Mouse (Mus musculus): ENCODE results near the gene Ank. TPM values are rescaled to one million over a fixed set of nuclear protein-coding genes. Genes with fewer than 3 reads are reported as not detected.
A peak's percentile ranks its signal among the peaks of the same experiment; 100 is the strongest.

Ank gene
- polyA plus RNA-seq, 1 experiment from 2014 or later, result 10.4 TPM

DNA sequence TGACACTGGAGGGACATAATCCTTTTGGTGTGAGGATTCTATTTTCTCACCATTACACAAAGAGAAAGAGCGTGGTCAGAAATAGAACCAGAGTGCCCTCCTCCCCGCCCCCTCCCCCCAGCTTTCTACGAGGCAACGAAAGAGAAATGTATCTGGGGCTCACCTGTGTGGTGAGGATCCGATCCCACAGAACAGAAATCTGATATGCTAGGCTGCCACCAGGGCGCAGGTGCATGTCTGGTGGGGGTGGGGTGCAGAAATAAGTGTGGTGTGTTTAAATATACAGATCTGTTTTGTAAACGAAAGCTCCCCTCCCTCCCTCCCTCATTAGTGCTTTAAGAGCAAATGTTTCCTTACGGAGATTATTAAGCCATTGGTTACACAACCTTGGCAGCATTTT is 20.6 kb downstream of the Ank start:
- no peak for ATAC-seq (ENCODE audit: low FRiP score, low read depth)
- Histone ChIP-seq H3K36me3 (no peaks in the 10 kb centered on the region), H3K9me3 (no peaks in the 10 kb centered on the region), H3K4me3 (no peak overlapping the region), H3K9ac (replicated peaks) (no peak overlapping the region), H3K4me1 (peaks cover 32% of the 10 kb centered on the region), H3K27me3 (peaks cover 24% of the 10 kb centered on the region), H3K27ac (replicated peaks) (no peak overlapping the region), H3K4me2 (replicated peaks) (no peak overlapping the region)
- WGBS, result 70% methylated on average over 8 of the region's 8 CpGs

DNA sequence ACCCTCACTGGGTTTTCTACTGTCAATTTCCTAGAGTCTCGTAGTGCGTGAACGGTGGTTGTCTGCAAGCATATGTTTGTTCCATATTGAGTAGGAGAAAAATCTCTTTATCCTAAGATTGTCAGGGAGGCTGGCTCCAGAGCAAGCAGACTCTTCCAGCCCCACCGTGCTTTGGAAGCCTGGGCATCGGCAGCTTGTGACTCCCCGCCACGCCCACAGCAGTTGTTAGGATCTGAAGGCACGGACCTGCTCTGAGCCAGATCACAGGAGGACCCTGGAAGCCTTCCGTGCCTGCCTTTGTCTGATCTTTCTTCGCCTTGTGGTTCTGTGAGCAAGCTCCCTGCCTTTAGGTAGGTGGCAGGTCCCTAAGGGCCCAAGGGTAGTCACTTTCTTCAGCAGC is 21.6 kb downstream of the Ank start:
- no peaks in the 10 kb centered on the region for H3K9me3 ChIP-seq
- peaks cover 35% of the 10 kb centered on the region for H3K4me1 ChIP-seq
- WGBS, result 47% methylated on average over 10 of the region's 10 CpGs
- peak overlapping the region; percentile 30; the same call in 1 of the 2 replicates for H3K27ac ChIP-seq (replicated peaks)
- peaks cover 26% of the 10 kb centered on the region for H3K27me3 ChIP-seq
- H3K4me2 ChIP-seq (replicated peaks), result no peak overlapping the region
- no peak for ATAC-seq (ENCODE audit: low FRiP score, low read depth)
- H3K9ac ChIP-seq (replicated peaks), result no peak overlapping the region
- no peak overlapping the region for H3K4me3 ChIP-seq
- no peaks in the 10 kb centered on the region for H3K36me3 ChIP-seq

DNA sequence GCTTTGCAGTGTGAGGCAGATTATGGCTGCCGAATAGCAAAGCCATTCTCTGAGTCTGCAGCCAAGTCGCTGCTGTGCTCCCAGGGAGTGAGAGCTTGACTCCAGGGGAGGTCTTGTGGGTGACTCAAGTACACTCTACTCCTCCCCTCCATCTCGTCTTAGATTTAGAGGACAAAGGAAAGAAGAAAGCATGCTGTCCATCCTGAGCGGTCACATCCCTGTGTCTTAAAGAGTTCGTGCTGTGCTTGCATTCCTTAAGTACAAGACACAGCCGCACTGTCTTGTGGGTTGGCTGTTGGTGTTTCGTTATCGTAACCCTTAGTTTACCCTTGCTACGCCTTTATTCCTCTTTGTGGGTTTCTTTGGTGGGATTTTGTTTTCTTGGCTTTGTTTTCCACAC is 24.2 kb downstream of the Ank start:
- Histone ChIP-seq H3K4me2 (replicated peaks) (no peak overlapping the region), H3K36me3 (no peaks in the 10 kb centered on the region), H3K27me3 (peaks cover 46% of the 10 kb centered on the region), H3K4me1 (peaks cover 32% of the 10 kb centered on the region), H3K9ac (replicated peaks) (no peak overlapping the region), H3K27ac (replicated peaks) (no peak overlapping the region), H3K4me3 (no peak overlapping the region), H3K9me3 (no peaks in the 10 kb centered on the region)
- WGBS, result 62% methylated on average over 9 of the region's 9 CpGs
- no peak for ATAC-seq (ENCODE audit: low FRiP score, low read depth)

DNA sequence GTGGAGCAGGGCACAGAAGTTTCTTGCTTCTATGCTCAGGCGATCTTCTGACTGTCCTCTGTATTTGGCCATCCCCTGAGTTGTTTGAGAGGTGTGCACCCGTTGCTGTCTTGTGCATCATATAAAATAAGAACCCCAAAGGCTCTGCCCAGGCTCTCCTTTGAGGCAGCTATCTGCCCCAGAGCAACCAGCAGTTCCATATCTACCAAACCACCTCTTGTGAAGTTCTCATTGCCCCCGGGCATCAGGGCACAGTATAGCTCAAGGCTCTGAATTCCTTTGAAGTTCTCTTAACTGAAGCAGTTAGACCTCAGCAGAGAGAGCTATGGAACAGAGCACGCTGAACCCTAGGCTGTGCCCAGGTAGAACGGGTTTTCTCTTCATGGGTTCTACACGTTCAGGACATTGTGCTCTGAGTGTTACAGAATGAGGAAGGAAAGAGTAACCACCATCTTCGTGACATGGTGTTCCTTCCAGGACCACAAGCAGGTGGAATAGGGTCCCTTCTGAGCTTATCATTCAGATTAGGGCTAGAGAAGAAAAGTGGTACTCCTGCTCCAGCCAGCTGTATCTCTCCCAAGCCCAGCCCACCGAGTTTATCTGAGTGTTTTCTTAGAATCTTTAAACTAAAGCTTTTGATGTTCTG is 25.1 kb downstream of the Ank start:
- Histone ChIP-seq H3K4me3 (no peak overlapping the region), H3K27me3 (peaks cover 45% of the 10 kb centered on the region), H3K4me2 (replicated peaks) (no peak overlapping the region), H3K27ac (replicated peaks) (no peak overlapping the region), H3K4me1 (peaks cover 33% of the 10 kb centered on the region), H3K36me3 (no peaks in the 10 kb centered on the region), H3K9ac (replicated peaks) (no peak overlapping the region), H3K9me3 (no peaks in the 10 kb centered on the region)
- WGBS, result 90% methylated on average over 8 of the region's 8 CpGs
- ATAC-seq (ENCODE audit: low FRiP score, low read depth), result no peak

DNA sequence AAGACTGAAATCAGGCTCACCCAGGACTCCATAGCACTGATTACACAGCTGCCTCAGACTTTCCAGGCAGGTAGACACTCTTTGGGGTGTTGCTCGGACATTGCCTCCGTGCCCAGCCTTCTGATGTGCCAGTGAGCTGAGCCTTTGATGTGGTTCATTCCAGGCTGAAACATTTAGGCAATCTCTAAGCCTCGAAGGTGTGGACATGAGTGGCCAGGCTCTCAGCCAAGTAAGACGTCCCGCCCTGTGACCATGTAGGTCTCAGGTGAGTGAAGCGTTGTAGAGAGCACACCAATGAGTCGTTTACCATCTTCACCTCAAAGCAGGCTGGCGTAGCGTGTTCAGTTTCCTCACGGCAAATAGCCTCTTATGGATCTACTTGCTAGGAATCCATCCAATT is 25.7 kb downstream of the Ank start:
- no peak overlapping the region for H3K9ac ChIP-seq (replicated peaks)
- no peak overlapping the region for H3K4me2 ChIP-seq (replicated peaks)
- peaks cover 33% of the 10 kb centered on the region for H3K4me1 ChIP-seq
- no peak overlapping the region for H3K4me3 ChIP-seq
- ATAC-seq (ENCODE audit: low FRiP score, low read depth), result no peak
- peaks cover 39% of the 10 kb centered on the region for H3K27me3 ChIP-seq
- no peak overlapping the region for H3K27ac ChIP-seq (replicated peaks)
- no peaks in the 10 kb centered on the region for H3K36me3 ChIP-seq
- no peaks in the 10 kb centered on the region for H3K9me3 ChIP-seq
- WGBS, result 97% methylated on average over 10 of the region's 10 CpGs

DNA sequence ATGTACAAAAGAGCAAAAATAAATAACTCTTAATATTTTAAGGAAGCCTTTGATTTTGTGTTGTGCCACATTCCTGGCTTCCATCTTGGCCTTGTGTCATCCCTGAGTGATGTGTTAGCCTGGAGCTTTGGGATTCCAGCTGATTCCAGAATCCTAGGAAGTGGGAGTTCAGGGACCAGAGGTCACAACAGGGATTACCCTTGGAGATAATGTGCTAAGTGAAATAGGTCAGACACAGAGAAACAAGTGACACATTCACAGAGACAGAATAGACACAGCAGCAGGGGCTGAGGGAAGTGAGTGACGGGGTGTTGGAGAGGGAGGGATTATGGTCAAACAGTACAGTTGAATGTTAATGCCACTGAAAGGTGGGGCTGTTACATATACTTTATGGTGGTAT is 26.3 kb downstream of the Ank start:
- Histone ChIP-seq H3K4me3 (no peak overlapping the region), H3K27ac (replicated peaks) (no peak overlapping the region), H3K4me2 (replicated peaks) (no peak overlapping the region), H3K9me3 (no peaks in the 10 kb centered on the region), H3K4me1 (peaks cover 37% of the 10 kb centered on the region), H3K27me3 (peaks cover 39% of the 10 kb centered on the region), H3K36me3 (no peaks in the 10 kb centered on the region), H3K9ac (replicated peaks) (no peak overlapping the region)
- WGBS, result 26% methylated on average over 1 of the region's 1 CpGs
- ATAC-seq (ENCODE audit: low FRiP score, low read depth), result no peak

DNA sequence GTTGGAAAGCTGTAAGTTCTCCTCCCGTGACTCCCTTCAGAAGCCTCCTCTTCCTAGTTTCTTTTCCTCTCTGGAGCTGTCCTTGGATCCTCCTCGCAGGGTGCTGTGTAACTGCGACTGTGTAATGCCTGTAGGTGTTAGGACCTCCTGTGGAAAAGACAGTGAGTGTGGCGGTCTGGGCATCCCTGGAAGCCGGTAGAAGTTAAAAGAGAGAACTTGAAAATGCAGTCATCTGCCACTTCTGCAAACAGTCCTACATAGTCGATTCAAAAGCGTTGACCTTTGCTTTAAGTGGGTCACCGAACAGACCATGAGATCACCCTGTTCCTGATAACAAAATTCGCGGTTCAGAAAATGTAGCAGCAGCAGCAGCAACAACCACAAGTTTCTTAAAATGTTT is 27.0 kb downstream of the Ank start:
- Histone ChIP-seq H3K9ac (replicated peaks) (no peak overlapping the region), H3K9me3 (no peaks in the 10 kb centered on the region), H3K4me2 (replicated peaks) (no peak overlapping the region), H3K36me3 (no peaks in the 10 kb centered on the region), H3K4me1 (peaks cover 32% of the 10 kb centered on the region), H3K27ac (replicated peaks) (no peak overlapping the region), H3K27me3 (peaks cover 35% of the 10 kb centered on the region), H3K4me3 (no peak overlapping the region)
- WGBS, result 34% methylated on average over 10 of the region's 10 CpGs
- ATAC-seq (ENCODE audit: low FRiP score, low read depth), result no peak

DNA sequence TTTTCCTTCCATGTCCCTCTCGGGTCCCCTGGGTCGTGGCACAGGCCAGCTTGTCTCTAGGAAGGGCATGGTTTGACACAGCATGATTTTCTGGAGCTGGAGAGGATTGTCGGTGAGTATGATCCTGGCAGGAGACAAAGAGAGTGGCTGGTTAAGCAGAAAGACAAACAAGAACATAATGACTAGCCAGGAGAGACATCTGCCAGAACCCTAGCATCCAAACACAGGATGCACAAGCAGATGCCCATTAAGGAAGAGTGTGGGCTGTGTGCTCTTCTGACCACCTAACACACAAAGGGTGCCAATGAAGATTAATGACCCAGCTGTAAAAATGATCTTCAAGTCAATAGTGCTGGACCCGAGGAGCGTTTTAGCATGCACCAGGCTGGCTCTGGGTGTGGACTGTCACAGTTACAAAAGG is 29.5 kb downstream of the Ank start:
- no peaks in the 10 kb centered on the region for H3K9me3 ChIP-seq
- H3K4me3 ChIP-seq, result no peak overlapping the region
- peak overlapping the region; percentile 6; the same call in 1 of the 2 replicates for H3K27ac ChIP-seq (replicated peaks)
- WGBS, result 44% methylated on average over 5 of the region's 5 CpGs
- H3K4me1 ChIP-seq, result peaks cover 31% of the 10 kb centered on the region
- H3K9ac ChIP-seq (replicated peaks), result no peak overlapping the region
- no peak overlapping the region for H3K4me2 ChIP-seq (replicated peaks)
- ATAC-seq (ENCODE audit: low FRiP score, low read depth), result no peak
- H3K27me3 ChIP-seq, result peaks cover 23% of the 10 kb centered on the region
- no peaks in the 10 kb centered on the region for H3K36me3 ChIP-seq

DNA sequence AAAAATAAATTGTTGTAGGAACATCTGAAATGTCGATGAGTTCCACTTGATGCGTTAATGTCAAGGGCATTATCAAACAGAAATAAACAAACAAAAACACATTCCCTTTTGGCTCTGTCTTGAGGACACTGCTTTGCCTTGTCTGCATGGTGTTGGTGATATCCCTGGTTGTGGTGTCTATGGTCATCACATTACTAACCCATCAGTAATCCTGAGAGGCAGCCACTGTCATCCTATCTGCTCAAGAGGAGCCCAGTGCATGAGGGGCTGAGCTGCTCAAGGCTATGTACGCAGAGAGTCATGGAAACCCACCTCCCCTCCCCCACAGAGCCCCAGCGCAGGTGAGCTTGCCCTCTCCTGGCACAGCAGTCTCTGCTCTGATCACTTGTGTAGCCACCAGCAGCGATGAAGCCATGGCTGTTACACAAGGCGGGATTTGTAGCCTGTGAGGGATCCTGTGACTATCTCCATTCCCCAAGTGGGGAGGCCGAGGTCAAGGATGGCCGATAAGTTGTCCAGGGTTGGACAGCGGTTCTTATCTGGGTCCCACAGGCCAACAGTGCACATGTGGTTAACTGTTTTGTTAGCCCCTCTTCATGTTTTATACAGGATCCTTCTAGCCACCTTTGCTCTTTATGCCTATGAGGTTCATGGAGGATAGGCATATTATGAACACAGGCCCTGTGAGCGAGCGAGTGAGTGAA is 30.3 kb downstream of the Ank start:
- H3K4me1 ChIP-seq, result peaks cover 31% of the 10 kb centered on the region
- H3K27ac ChIP-seq (replicated peaks), result 0 out of 2 replicates have a peak overlapping the region, but pooled peaks have one; percentile 8
- 72% methylated on average over 11 of the region's 11 CpGs for WGBS
- no peak overlapping the region for H3K4me3 ChIP-seq
- ATAC-seq (ENCODE audit: low FRiP score, low read depth), result peak; percentile 57; the same call in 1 of the 2 replicates
- H3K4me2 ChIP-seq (replicated peaks), result no peak overlapping the region
- H3K9ac ChIP-seq (replicated peaks), result no peak overlapping the region
- no peaks in the 10 kb centered on the region for H3K36me3 ChIP-seq
- no peaks in the 10 kb centered on the region for H3K9me3 ChIP-seq
- H3K27me3 ChIP-seq, result peaks cover 23% of the 10 kb centered on the region

DNA sequence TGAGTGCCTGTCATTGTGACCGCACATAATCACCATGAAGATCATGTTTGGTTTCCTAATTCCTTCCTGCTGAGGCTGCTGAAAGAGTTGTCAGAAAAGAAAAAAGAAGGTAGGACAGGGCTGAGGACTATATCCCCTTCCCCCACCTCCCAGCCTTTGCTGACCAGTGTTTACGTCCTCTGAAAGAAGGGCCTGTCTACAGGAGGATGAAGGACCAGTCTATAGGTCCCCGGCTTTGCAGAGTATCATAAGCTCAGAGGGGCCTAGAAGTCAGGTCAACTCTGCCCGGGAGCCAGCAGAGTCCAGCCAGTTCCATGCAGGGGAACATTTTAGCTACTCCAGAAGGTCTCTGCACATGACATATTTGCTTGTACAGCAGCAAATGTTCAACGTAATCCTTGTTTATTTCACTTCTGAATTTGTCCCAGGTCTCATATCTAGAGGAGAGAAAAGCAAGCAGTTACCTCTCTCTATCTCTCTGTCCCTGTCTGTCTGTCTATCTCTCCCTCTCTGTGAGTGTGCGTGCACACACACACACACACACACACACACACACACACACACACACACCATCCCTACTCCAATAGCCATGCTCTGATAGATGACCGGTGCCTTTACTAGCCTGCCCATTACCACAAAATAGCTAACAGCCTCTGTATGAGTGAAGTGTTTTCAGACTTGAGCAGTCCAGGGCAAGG is 31.0 kb downstream of the Ank start:
- no peak overlapping the region for H3K9ac ChIP-seq (replicated peaks)
- ATAC-seq (ENCODE audit: low FRiP score, low read depth), result peak; percentile 57; the same call in 1 of the 2 replicates
- 57% methylated on average over 7 of the region's 7 CpGs for WGBS
- no peak overlapping the region for H3K4me2 ChIP-seq (replicated peaks)
- no peak overlapping the region for H3K27ac ChIP-seq (replicated peaks)
- H3K4me1 ChIP-seq, result peaks cover 31% of the 10 kb centered on the region
- H3K36me3 ChIP-seq, result no peaks in the 10 kb centered on the region
- H3K9me3 ChIP-seq, result no peaks in the 10 kb centered on the region
- peaks cover 20% of the 10 kb centered on the region for H3K27me3 ChIP-seq
- no peak overlapping the region for H3K4me3 ChIP-seq

DNA sequence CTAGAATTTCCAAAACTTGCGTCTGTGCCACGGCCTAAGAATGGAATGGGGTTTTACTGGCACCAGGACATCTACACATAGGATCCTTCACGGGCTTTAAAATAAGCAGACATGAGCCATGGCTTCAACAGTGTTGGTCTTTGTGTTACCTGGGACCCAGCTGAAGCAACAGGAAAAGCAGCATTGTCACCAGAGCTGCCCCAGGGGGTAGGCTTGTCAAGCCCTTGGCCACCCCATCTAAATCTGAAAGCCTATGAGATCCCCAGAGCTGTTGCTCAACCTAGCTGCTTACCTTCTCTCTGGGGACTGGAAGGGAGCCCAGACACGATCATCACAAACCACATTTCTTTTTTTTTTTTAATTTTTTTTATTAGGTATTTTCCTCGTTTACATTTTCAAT is 31.6 kb downstream of the Ank start:
- no peak overlapping the region for H3K27ac ChIP-seq (replicated peaks)
- 92% methylated on average over 5 of the region's 5 CpGs for WGBS
- no peaks in the 10 kb centered on the region for H3K36me3 ChIP-seq
- no peak overlapping the region for H3K4me2 ChIP-seq (replicated peaks)
- H3K4me3 ChIP-seq, result no peak overlapping the region
- peaks cover 20% of the 10 kb centered on the region for H3K27me3 ChIP-seq
- peaks cover 31% of the 10 kb centered on the region for H3K4me1 ChIP-seq
- no peak overlapping the region for H3K9ac ChIP-seq (replicated peaks)
- no peak for ATAC-seq (ENCODE audit: low FRiP score, low read depth)
- no peaks in the 10 kb centered on the region for H3K9me3 ChIP-seq

DNA sequence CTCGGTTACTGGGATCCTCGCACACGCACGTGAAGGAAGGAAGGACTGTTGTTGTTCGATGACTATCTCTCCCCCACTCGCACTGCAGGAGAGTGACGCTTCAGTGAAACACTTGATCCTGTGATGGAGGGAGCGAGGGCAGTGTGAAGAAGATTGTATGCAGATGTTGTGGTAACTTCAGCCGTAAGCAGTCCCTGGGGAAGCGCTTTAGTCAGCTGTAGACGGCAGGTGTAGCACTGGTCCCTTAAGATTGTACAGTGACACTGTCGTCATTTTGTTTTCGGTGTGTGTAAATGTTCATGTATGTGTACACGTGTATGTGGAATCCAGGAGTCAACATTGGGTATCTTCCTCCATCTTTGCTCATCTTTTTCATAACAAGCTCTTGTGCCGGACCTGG is 33.9 kb downstream of the Ank start:
- Histone ChIP-seq H3K27ac (replicated peaks) (no peak overlapping the region), H3K4me3 (no peak overlapping the region), H3K9me3 (no peaks in the 10 kb centered on the region), H3K4me2 (replicated peaks) (no peak overlapping the region), H3K36me3 (no peaks in the 10 kb centered on the region), H3K9ac (replicated peaks) (no peak overlapping the region), H3K4me1 (peaks cover 22% of the 10 kb centered on the region), H3K27me3 (peaks cover 2% of the 10 kb centered on the region)
- ATAC-seq (ENCODE audit: low FRiP score, low read depth), result no peak
- 84% methylated on average over 15 of the region's 15 CpGs for WGBS
